Mouse (Mus musculus) kidney, postnatal 25 days (tissue): ENCODE measurements at regions not wholly inside any gene's neighbourhood (a gene's known extent, or its start where the extent isn't known, plus 50 kb on each side); places are given as distances from the start of the nearest gene placed in this dataset.

Source experiments
- DNase-seq, 2 experiments: peaks; one replicate each; pipeline ENCODE4 v3.0.0; 2021; ENCODE audit warnings: mixed read lengths in 2 of 2

DNA sequence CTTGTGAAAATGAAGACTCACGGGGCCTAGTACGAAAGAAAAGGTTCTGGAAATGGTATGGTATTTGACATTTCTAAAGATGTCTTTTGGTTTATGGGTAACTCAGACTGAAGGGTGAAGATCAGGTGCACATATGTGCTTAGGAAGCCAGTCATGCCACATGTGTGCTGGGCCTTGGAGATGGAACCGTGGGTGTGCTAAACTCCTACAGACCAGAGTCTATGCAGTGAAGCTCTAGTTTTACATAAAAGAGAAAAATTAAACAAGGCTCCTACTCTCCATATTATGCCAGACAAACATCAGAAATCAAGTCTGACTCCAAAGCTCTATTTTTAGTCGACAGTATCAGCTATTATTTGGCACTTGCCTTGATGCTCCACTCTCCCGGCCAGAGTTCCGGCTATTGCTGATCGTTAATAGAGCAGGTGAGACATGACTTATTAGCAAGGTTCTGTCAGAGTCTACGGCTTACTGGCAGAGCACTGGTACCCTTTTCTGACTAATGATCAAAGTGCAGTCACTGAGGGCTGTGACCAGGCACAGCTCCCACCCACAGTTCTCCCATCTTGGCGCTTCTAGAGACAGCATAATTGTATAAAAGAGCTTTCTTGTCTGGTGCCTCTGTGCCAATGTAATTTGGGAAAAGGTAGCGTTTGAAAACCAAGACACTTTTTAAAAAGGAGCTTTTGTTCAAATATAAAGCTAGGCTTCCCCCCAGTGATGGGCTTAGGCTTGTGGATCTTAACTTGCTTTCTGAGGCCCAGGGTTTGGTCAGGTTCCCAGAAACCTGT is 119.2 kb upstream of the Ccdc122 start:
- no peak for DNase-seq

DNA sequence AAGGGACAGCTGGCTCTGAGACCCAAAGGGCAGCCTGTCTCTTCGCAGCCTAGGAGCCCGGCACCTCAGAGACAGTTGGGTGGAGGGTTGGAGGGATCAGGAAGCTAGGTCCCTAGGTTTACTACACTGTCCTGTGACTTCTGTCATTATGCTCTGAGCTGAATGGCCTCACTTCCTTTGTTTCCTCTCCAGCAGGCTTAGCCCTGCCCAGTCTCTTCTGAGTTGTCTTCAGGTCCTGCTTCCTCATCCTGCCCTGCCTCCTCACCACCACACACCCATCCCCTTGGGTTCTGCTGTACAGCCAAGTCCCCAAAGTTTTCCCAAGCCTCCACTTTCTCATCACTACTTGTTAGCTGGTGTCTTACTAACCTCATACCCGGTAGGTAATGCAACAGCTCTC is 122.7 kb upstream of the Ccdc122 start:
- DNase-seq: peak in 1 of 2 experiments; percentile 49

DNA sequence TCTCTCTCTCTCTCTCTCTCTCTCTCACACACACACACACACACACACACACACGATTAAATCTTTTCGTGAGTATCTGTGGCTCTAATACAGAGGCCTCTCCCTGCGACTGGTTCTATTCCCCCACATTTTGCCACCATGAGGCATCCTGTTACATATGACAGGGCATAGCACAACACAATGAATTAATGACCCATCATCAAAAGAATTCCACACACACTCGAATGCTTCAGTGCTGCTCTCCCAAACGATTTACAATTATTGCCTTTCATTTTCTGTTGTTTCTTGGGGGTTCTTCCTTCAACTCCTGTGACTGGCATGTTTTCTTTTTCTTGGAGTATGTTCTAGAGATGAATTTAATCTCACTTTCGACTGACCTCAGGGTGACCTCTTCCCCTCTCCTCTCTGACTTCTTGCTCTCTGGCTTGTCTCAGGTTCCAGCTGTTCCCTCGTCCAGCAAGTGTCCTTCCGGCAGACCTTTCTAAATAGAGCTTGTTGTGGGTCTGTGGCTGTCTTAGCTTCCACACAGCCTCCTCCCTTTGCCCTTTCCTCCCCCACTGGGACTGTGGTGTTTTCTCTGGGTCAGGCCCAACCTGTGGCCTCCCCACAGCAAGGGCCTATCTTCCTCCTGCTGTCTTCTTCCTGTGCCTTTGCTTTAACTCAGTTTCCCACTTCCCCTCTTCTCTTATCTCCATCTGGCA is 124.1 kb upstream of the Ccdc122 start:
- peak; percentile 51 to 83 for DNase-seq

DNA sequence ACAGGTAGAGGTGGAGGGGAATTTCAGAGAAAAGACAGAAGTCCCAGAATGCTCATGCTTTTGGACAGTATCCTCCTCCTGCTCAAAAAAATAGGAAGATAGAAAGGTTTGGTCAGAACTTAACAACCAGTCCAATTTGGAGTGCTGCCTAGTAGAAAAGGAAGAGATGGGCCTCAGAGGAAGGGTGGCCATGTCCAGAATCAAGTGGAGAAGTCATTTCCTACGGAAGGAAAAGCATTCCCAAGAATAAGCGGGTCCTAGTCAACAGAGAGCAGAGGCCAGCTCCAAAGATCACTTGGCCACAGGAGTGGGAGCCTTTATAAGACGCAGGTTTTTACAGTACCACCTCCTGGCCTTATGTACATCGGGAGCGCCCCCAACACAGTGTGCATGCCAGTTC is 125.3 kb upstream of the Ccdc122 start:
- DNase-seq: no peak

DNA sequence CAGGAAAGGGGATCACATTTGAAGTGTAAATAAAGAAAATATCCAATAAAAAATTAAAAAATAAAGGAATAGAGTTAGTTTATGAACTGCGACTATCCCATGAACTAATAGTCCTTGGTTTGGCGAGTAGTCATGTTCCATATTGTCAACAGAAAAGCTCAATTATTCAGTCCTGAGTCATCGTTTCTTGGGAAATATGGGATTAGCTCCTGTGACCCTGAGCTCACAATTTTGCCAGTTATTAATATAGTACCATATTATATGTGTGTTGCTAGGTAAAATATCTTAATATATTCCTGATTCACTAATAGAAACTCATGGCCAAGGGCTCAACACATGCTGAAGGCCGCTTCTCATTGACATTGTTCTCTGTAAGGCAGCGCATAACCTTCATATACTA is 126.4 kb upstream of the Ccdc122 start:
- DNase-seq: no peak

DNA sequence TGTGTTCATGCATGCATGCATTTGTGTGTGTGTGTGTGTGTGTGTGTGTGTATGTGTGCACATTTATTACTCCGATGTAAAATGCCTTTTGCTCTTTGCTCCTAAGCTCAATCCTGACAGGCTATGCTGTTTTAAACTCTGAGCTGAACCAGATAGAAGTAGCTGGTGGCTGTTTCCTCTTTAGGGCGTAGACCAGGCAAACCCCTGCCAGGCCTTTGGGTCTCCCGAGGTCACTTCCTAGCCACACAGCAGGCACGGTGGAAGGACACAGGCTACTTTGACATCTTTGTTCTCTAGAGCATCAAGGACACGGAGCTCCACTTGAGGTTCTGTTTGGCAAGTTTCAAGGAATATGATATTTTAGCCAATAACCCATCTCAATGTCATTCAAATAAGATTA is 128.6 kb upstream of the Ccdc122 start:
- DNase-seq: peak in 1 of 2 experiments; percentile 58

DNA sequence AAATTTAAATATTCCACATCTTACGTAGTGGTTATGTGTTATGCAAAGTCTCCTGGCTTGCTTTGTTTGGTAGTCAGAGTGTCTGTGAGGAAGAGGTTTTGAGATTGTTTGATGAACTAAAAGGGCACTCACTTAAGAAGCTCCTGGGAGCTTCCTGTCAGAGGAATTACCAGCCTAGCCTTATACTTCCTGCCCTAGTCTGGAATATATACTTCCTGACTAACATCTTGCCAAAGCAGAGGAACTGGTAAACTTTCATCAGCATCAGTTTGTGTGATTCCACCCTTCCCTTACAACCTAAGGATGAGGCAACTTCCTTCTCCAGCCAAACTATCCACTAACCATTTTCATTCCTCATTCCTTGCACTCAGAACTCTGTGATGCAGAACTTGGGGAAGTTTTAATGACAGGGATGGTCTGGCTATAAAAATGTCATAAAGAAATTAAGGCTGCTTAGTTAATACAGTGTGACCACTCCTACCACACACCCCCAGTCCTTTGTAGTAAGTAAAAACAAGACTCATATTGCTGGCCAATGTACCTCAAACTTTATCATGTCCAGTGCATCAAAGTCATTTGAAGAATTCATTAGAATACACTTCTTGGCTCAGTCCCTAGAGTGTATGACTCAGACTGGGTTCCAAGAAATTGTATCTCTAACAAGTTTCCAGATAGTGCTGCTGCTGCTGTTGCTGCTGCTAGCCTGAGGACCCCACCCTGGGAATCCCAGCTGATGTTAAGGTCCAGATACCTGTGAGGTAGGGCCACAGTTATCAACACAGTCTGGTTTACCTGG is 133.4 kb upstream of the Ccdc122 start:
- DNase-seq: no peak

DNA sequence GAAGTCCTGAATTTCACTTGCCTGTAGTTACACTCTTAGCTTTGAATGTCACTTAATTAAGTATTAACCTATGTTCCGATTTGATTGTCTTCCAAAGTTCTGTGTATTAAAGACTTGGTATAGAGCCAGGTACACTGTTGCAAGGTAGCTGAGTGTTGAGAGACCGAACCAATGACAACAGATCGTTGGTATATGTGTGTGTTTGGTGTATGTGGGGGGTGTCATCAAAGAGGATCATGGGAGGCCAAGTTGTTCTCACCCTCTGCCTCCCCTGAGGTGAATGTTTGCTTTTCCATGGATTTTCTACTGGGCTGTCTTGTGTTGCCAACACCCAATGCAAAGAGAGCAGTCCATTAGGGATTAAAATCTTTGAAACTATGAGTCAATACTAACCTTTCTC is 135.1 kb upstream of the Ccdc122 start:
- no peak for DNase-seq

DNA sequence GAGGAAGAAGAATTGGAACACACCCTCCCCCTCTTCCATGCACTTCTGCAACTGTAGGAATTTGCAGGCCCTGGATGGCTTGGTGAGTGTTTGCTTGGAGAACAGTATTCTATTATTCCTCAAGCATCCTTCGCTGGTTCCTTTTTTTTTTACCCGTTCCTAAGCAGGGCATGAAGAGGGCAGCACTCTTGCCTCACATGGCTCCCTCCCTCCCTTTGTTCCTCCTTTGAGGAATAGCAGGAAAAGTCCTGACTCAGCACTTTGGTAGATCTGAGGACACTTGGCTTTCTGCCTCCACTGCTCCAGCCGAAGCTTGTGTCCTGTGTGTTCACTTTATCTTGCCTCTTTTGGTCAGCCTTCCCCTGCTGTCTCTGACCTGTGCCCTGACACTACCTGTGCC is 137.2 kb upstream of the Ccdc122 start:
- peak; percentile 52 to 73 for DNase-seq

DNA sequence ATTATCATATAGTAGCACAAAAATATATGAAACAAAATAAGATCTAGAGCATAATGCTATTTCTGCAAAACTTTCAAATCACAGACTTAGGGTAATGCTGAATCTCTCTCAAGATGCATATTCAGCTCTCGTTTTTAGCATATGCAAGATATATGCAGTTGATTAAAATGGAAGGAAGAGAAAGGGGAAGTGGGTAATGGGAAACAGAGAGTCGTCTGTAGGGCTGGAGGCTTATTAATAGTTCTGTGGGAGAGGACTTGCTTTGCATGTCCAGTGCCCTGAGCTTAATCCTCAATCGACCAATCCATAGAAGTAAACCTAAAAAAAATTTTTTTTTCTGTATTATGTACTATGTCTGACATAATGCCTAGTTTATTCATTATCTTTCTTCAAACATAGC is 148.9 kb upstream of the Ccdc122 start:
- DNase-seq: no peak

DNA sequence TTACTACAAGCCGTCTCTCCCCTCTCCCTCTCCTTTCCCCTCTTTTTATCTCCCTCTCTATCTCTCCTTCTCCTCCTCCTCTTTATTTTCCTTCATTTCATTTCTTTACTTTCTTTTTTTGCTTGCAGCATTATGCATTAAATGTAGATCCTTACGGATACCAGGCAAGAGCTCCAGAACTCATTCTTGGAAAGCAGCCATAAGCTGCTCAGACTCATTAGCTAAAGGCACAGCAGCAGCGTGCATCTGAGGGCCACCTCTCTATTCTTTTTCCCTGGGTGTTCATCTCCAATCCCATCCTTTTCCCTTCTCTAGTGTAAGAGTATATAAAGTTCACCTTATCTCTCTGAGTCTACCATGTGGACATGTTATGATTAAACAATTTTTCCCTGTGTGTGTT is 149.4 kb upstream of the Ccdc122 start:
- no peak for DNase-seq

DNA sequence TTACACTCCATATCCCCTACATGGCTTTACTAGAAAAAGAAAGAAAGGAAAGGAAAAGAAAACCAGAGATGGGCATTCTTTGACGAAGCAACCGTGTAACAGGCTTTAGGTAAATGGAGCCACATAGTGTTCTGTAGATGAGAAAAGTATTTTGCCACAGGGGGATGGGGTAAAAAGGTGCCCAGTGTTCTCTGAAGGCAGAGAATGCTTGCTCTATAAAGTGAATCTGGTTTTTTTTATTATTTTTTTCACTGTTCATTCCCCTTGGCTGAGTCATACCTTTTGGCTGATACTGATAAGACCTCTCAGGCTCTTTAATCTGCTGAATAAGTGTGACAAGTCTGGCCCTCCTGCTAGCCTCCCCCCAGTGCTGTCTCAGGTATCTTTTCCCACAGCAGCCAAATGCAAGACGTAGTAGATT is 153.3 kb upstream of the Ccdc122 start:
- no peak for DNase-seq

DNA sequence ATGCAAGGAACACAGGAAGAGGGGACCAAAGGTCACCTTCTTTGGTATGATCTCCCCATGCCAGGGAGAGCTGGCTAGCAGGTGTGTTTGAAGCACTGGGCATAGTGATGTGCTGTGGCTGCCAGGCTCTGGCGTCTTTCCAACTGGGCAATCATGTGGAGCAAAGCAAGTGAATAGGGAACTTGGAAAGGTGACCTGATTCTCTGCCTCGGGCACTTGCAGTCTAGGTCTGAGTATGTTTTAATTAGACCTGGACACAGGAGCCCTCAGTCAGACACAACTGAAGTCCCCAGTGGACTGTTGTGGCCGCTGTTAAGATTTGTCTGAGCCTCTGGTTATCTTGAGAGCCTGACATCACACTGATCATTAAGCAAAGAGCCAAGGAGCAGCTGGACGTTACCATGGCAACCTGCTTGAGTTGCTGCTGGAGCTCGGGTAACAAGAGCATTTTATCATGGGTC is 153.8 kb upstream of the Ccdc122 start:
- peak; percentile 94 to 97 for DNase-seq

DNA sequence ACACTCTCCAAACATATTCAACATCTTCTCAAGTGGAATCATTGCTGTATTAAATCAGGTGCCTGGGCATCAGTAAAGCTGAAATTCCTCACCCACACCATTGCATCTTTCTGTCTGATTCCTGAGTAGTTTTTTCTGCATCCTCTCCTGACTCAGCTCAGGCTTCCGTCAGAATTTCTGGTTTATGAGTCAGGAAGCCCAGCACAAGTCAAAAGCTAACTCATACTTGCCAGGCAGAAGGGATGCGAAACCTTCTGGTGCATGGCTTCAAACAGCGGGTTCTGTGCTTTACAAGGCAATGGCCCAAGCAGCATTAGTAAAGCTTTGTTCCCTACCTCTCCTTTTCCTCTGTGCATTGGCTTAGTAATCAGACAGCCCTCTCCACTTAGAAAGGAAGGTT is 155.7 kb upstream of the Ccdc122 start:
- DNase-seq: no peak

DNA sequence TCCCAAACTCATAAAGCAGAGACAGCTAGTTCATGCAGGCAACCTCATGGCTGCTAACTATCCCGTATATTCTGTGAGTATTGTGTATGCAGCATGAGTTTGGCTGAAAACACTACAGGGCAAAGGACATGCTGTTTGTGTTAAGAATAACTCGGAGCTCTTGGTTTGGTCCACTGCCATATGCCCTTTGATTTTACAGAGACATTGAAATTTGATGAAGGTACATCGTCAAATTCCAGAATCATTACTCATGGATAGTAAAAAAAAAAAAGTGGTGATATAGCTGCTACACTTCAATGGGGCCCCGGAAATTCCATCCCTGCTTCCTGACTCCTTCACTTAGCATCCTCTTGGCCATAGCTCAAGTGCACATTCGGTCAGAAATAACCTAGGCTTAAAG is 159.3 kb upstream of the Ccdc122 start:
- peak; percentile 48 to 57 for DNase-seq

DNA sequence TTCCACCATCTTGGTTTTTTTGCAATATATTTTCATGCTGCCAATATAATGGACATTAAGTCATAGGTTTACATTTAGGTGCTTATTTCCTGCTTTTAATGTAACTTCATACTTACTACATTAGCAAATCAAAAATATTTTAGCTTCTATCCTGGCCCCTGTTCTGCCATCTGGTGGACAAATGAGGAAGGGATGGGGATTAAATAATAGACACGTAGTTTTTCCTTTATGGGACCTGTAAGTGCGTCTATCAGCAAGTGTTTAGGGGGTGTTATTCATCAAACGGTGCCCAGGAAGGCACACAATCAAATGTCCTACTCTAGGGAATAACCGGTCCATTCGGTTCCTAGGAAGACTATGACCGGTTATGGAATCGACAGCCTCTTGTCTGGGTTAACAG is 160.6 kb upstream of the Ccdc122 start:
- peak in 1 of 2 experiments; percentile 83 for DNase-seq

DNA sequence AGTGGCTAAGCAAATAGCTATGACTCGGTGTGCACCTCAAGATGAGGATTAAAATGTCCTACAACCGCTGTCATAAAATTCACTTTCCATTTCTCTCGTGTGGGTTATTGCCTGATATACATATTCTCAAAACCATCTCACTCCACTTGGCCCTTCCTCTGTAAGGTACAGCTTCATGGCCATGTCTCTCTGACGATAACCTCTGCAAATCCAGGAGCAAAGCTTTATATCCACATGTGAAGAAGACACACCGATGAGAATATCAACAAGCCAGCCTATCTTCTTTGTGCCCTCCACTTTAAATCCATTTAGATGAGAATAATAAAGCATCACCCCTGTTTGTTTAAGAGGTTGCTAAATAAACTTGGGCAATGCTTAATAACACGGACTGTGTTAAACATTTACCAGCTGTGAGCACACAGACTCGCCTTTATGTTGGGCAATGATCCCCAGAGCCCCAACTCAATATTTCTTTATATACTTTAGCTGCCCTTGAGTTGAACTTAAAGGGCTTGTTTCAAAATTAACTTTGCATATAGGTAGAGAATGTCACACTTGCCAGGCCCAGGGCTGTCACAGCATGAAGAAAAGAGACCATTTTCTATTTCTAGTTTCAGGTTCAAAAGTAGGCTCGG is 161.2 kb upstream of the Ccdc122 start:
- DNase-seq: no peak

DNA sequence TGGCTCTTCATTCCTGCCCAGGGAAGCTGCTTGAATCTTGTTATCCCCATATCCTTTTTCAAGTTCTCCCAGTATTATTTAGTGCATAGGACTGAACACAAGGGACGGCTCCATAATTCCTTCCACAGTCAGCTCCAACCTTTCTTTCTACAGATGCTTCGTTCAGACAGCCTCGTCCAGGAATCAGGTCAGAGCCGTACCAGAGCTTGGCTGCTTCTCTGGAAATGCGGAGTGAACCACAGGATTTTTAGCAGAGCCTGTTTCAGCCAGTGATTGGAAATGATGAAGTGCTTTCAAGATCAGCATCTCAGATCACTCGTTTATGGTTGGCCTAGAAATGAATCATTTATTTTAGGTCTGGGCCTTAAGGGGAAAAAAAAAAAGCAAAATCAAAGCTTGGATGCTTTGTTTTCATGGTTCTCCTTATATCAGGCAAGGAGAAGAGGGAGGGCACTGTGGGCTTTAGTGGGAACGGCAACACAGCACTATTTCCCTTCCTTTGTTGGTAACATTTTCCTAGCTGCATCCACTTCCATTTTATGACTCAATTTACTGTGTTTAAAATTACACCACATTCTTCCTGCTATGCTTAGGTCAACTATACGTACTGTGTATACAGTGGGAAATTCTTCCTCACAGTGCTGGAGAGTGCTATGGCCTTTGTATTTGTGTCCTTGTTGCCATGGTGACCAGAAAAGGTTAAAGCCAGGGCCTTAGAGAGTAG is 161.9 kb upstream of the Ccdc122 start:
- no peak for DNase-seq

DNA sequence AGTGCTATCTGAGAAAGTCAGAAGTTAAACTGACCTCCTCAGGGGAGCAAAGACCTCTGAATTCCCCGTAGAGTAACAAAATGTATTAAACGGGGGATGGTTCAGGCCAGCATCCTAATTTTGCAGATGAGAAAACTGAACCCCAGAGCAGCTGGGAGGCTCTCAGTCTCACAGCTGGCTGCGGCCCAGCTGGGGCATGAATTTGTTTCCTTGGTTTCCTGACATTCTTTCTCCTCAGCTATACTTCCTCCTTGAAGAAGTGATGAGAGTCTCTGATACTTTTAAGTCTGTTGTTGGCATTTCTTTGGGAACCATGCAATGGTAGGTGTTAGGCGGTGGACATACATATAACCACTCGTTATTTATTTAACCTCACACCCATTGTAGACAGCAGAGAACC is 162.9 kb upstream of the Ccdc122 start:
- DNase-seq: no peak

DNA sequence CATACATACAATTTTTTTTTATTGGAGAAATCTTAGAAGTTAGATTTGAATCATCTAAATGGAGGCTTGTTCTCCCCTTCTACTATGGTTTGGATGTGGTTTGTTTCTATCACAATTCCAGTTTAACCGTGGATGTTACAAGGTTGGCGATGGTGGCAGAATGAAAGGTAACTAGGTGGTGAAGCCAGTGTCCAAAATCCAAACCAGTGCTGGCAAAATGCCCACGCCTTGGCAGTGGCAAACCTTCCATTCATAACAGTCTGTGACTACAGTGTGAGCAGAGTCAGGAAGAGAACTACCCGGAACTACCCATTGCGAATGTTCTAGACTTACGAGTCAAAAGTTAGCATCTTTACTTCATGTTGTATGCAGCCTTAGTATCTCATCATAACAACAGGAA is 163.6 kb upstream of the Ccdc122 start:
- peak in 1 of 2 experiments; percentile 18 for DNase-seq

DNA sequence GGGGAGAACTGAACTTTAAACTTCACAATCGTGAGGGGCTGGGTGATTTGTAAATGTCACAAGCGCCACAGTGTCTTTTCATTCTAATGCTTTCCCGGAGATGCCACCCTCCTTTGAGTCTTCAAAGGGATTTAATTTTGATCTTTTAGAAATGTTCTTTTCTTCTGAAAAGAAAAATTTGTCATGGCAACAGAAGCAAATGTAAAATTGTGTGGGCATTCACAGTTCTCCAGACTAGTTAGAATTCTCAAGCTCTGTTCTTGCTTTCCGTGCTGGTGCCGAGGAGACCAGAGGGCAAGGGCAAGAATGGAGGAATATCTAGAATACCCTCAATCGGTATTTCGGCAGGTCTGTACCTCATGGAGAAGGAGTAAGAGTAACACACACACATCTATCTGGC is 164.1 kb upstream of the Ccdc122 start:
- DNase-seq: no peak

DNA sequence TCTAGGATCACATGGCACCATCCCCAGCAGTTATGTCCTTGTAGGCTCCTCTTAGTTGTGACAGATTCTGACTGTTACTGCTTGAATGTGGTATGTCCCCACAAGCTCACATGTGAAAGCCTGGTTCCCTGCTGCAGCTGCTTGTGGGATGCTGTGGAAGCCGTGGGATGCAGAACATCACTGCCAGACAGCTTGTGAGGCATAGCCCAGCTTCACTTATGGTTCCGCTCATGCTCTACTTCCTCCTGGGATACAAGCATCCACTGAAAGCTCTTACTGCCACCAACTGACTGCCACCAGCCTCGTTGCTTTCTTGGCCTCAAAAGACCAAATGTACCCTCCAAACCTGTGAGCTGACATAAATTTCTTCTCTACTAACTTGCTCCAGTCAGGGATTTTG is 167.7 kb upstream of the Ccdc122 start:
- DNase-seq: no peak
